Mouse (Mus musculus): ENCODE data around the gene Ces1b. TPM values are rescaled to one million over a fixed set of nuclear protein-coding genes. Genes with fewer than 3 reads are reported as not detected.

Gene Ces1b
- polyA plus RNA-seq, 1 experiment = 0.25 TPM

DNA sequence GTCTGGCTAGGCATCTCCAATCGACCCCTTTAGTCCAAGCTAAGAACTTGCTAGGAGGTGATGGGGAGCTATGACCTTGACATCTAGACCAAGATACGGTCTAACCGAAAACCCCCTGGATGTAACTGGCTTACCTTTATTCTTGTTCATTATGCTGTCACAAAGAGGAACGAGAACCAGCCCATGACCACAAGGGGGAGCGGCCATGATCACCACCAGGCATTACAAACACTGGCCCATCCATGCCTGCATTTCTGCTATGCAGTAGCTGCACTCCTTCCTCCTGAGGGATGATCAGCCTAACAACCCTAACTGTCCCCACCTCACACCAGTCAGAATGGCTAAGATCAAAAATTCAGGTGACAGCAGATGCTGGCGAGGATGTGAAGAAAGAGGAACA lies 67.6 kb downstream of the Ces1b start:
- 73% methylated on average over 6 of the region's 6 CpGs for WGBS
- no peak for DNase-seq (ENCODE audit: low read depth, low spot score)

DNA sequence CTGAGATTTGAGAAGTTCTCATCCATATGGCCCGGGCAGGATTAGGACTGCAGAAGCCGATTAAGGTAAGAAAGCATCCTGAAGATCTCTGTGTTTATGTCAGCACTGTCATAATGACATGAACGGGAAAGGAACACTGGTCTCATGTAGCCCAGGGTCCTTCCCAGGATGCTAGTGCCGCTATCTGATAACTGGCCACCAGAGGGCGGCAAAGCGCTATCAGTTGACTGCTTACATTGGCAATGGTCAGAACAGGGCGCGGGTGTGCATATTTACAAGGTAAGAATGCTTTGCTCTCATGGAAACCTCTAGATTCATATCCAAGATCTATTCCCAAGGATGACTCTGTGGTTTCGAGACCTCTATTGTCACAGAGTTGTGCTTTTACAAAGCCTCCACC lies 68.4 kb downstream of the Ces1b start:
- peak; percentile 37 for DNase-seq (ENCODE audit: low read depth, low spot score)
- 7% methylated on average over 9 of the region's 9 CpGs for WGBS

DNA sequence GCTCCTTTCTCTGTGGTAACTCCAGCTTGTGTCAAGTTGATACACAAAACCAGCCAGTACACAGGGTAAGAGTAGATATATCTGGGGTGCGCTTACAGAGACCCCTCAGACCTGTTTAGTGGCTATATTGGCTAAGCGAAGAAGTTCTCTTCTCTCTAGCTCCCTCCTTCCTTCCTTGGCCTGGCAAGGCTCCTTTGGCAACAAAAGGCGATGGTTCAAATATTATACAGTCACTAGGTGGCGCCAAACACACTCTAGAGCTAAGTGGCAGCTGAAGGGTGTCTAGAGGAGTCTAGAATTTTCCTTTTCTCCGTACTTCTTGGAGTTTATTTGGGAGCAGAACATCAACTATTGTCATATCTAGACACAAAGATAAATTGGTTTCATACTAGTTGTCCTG lies 69.5 kb downstream of the Ces1b start:
- peak; percentile 25 for DNase-seq (ENCODE audit: low read depth, low spot score)
- WGBS = 20% methylated on average over 5 of the region's 5 CpGs

Other genes with a start within 250 kb of the Ces1b start
- gene Lpcat2, start 224.7 kb downstream of the Ces1b start, polyA plus RNA-seq (2012; rRNA removed) = 2.8 and 3.5 TPM in 2 replicates
- gene Capns2, start 178.6 kb downstream of the Ces1b start, polyA plus RNA-seq (2012; rRNA removed) = 0.11 and 0.22 TPM in 2 replicates
- gene Slc6a2, start 119.9 kb downstream of the Ces1b start, polyA plus RNA-seq (2012; rRNA removed) = 0.01 and 0.03 TPM in 2 replicates
- not detected in 2 replicates for gene Ces1a, start 31.8 kb downstream of the Ces1b start, polyA plus RNA-seq (2012; rRNA removed)
- 2.5 and 4.2 TPM in 2 replicates for gene Ces1c, start 51.3 kb upstream of the Ces1b start, polyA plus RNA-seq (2012; rRNA removed)
- 15.5 and 30.1 TPM in 2 replicates for gene Ces1d, start 117.8 kb upstream of the Ces1b start, polyA plus RNA-seq (2012; rRNA removed)
- gene Ces1e, start 149.6 kb upstream of the Ces1b start, polyA plus RNA-seq (2012; rRNA removed) = 2.3 and 8.1 TPM in 2 replicates
- gene Ces1f, start 199.7 kb upstream of the Ces1b start, polyA plus RNA-seq (2012; rRNA removed) = 17.7 and 20.5 TPM in 2 replicates